Mouse (Mus musculus) cerebellum, postnatal 36 days (tissue): ENCODE results near the gene Thbs1.
"Not testable (repeated sequence)": the region's sequence is repeated elsewhere in the genome, so short reads cannot be mapped to it uniquely, and the experiment has no call there.

Experiments used
- DNase-seq, 2 experiments: peaks; one replicate each; pipeline ENCODE4 v3.0.0; 2021 to 2022; ENCODE audit warnings: mixed read lengths in 2 of 2

Thbs1 gene

GRCm38 (mm10) chr2:118114671-118115070 is 3.0 kb downstream of the Thbs1 start:
- no peak for DNase-seq

- no peak for DNase-seq
Observed at GRCm38 (mm10) chr2:118115647-118116046, 4.0 kb downstream of the Thbs1 start.

GRCm38 (mm10) chr2:118116180-118116579 is 4.5 kb downstream of the Thbs1 start:
- no peak for DNase-seq

- DNase-seq: no peak
Observed at GRCm38 (mm10) chr2:118116754-118117290, 5.1 kb downstream of the Thbs1 start.

- DNase-seq: no peak
Observed at GRCm38 (mm10) chr2:118117401-118117800, 5.7 kb downstream of the Thbs1 start.

GRCm38 (mm10) chr2:118118045-118118444 is 6.4 kb downstream of the Thbs1 start:
- DNase-seq: no peak

- DNase-seq: no peak
Observed at GRCm38 (mm10) chr2:118118515-118118914, 6.8 kb downstream of the Thbs1 start.

GRCm38 (mm10) chr2:118119684-118120083 is 8.0 kb downstream of the Thbs1 start:
- no peak for DNase-seq

GRCm38 (mm10) chr2:118120095-118120494 is 8.4 kb downstream of the Thbs1 start:
- DNase-seq: no peak

GRCm38 (mm10) chr2:118120751-118121150 is 9.1 kb downstream of the Thbs1 start:
- DNase-seq: no peak

- no peak for DNase-seq
Observed at GRCm38 (mm10) chr2:118122291-118122690, 10.6 kb downstream of the Thbs1 start.

- DNase-seq: no peak
Observed at GRCm38 (mm10) chr2:118123743-118124142, 12.1 kb downstream of the Thbs1 start.

GRCm38 (mm10) chr2:118124437-118124836 is 12.8 kb downstream of the Thbs1 start:
- no peak for DNase-seq

GRCm38 (mm10) chr2:118125211-118125939 is 13.7 kb downstream of the Thbs1 start:
- DNase-seq: no peak

- no peak for DNase-seq
Observed at GRCm38 (mm10) chr2:118125943-118126470, 14.3 kb downstream of the Thbs1 start.

- no peak for DNase-seq
Observed at GRCm38 (mm10) chr2:118127516-118128288, 16.0 kb downstream of the Thbs1 start.

GRCm38 (mm10) chr2:118128313-118128712 is 16.6 kb downstream of the Thbs1 start:
- no peak for DNase-seq

GRCm38 (mm10) chr2:118137071-118137470 is 25.4 kb downstream of the Thbs1 start:
- no peak for DNase-seq

- no peak for DNase-seq
Observed at GRCm38 (mm10) chr2:118137776-118138175, 26.1 kb downstream of the Thbs1 start.

- no peak for DNase-seq
Observed at GRCm38 (mm10) chr2:118139261-118139660, 27.6 kb downstream of the Thbs1 start.

- DNase-seq: no peak
Observed at GRCm38 (mm10) chr2:118141651-118142050, 30.0 kb downstream of the Thbs1 start.

GRCm38 (mm10) chr2:118147749-118148148 is 36.1 kb downstream of the Thbs1 start:
- not testable (repeated sequence) for DNase-seq

- no peak for DNase-seq
Observed at GRCm38 (mm10) chr2:118148321-118149142, 36.9 kb downstream of the Thbs1 start.
